Mouse (Mus musculus) heart, adult 2 months (tissue): ENCODE measurements at regions not wholly inside any gene's neighbourhood (a gene's known extent, or its start where the extent isn't known, plus 50 kb on each side); places are given as distances from the start of the nearest gene placed in this dataset.
"Not testable (repeated sequence)": the region's sequence is repeated elsewhere in the genome, so short reads cannot be mapped to it uniquely, and the experiment has no call there.

Experiments used
- CTCF ChIP-seq: fragments of 200-600 bp; IDR thresholded peaks from 2 replicates; pipeline ENCODE4 v1.8.1; 2022; ENCODE audit warnings: antibody characterized with exemption, mild to moderate bottlenecking, moderate library complexity
- EP300 ChIP-seq: fragments of 200-500 bp; IDR thresholded peaks from 2 replicates; pipeline ENCODE4 v1.6.1; 2011; ENCODE audit warnings: low read depth, low read length, control low read depth; ENCODE audit not compliant: insufficient read depth
- POLR2A ChIP-seq: fragments of 200-500 bp; IDR thresholded peaks from 2 replicates; pipeline ENCODE4 v1.6.1; 2011; ENCODE audit warnings: mild to moderate bottlenecking, low read depth, low read length, control low read depth; ENCODE audit not compliant: insufficient read depth

DNA sequence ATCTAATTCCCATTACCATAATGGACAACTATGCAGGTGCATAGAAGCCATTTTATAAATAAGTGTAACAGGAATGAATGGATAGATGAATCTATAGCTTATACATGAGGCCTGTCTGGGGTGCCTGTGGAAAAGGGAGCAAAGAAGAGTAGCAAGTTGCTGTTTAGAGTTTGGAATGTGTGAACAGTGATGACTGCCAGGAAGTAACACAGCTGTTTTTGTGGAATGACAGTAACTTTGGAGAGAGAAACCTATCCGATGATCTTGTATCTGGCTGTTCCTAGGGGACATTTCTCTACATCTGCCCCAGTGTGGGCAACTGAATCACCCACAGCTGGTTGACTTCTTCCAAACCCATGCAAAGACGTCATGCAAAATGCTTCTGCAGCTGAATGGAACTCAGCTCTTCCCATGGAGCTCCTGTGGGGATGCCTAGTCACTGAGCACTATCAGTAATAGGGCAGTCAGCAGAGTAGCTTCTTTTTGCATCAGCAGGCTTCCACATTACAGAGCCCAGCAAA lies 192.4 kb downstream of the Osr1 start:
- TF ChIP-seq EP300, CTCF, POLR2A: not testable (repeated sequence)
